Mouse (Mus musculus): ENCODE measurements around the gene Nup62. TPM values are rescaled to one million over a fixed set of nuclear protein-coding genes. Genes with fewer than 3 reads are reported as not detected.

Gene Nup62
- polyA plus RNA-seq, 1 experiment from 2014 or later, result 48.7 TPM

GRCm38 (mm10) chr7:44861429-44861816, 45.5 kb downstream of the Nup62 start:
- TF ChIP-seq CTCF (IDR thresholded peaks at IDR 0.05), result no peak
- POLR2A ChIA-PET, result interaction anchor here (1.0 kb wide), 1 partner anchor 35 kb away, joined by 3 read pairs; no protein-coding TSS in a partner anchor
- DNase-seq (ENCODE audit: low read depth, low spot score) (no peak), ATAC-seq (no peak)
- CTCF ChIA-PET, result interaction anchor here (0.7 to 1.8 kb wide), 6 partner anchors 8 to 121 kb away, joined by 3 to 7 read pairs (median 4); partner anchors contain the start of gene Ptov1
- in situ Hi-C loops (cut with MboI; ENCODE audit: low pct_unique_long_range_greater_than_20kb), result loop anchor here (25.0 kb wide), 1 partner anchor 851 kb away; the partner anchor contains the start of genes Dbp, Fam83e, Rpl18 and Sphk2
- H3K27me3 ChIP-seq, result no peaks in the 10 kb centered on the region

GRCm38 (mm10) chr7:44862434-44862833, 46.5 kb downstream of the Nup62 start:
- in situ Hi-C loops (cut with MboI; ENCODE audit: low pct_unique_long_range_greater_than_20kb), result loop anchor here (25.0 kb wide), 1 partner anchor 850 kb away; the partner anchor contains the start of genes Dbp, Fam83e, Rpl18 and Sphk2
- POLR2A ChIA-PET, result no interaction called here
- no peak for DNase-seq (ENCODE audit: low read depth, low spot score)
- ATAC-seq, result no peak
- no peaks in the 10 kb centered on the region for H3K27me3 ChIP-seq
- no peak for TF ChIP-seq CTCF (IDR thresholded peaks at IDR 0.05)
- CTCF ChIA-PET, result no interaction called here

- H3K27me3 ChIP-seq, result no peaks in the 10 kb centered on the region
- in situ Hi-C loops (cut with MboI; ENCODE audit: low pct_unique_long_range_greater_than_20kb), result loop anchor here (25.0 kb wide), 1 partner anchor 849 kb away; the partner anchor contains the start of genes Dbp, Fam83e, Rpl18 and Sphk2
- DNase-seq (ENCODE audit: low read depth, low spot score) (no peak), ATAC-seq (no peak)
- no peak for TF ChIP-seq CTCF (IDR thresholded peaks at IDR 0.05)
- POLR2A ChIA-PET, result no interaction called here
- CTCF ChIA-PET, result no interaction called here
These were observed 47.3 kb downstream of the Nup62 start for GRCm38 (mm10) chr7:44863210-44863609.

DNA sequence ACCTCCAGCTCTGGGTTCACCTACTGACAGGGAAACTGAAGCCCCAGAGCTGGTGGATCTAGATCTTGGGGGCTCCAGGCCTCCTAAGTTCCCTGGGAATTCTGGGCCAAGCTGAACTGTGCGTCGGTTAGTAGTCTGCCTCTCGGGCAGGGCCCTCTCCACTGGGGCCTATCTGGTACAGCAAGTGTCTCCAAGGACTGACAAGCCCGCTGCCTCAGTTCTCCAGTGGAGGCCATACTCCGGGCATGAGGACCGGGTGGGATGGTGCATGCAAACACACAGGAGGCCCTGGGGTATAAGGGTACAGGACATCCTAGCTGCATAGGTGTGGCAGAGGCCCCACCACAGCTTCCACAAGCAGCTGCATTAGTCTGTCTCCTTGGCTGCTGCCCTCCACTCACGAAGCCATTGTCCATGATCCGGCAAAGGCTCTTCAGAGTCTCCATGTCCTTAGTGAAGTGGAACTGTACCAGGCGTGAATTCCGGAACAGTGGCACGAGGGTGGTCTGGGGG, 48.1 kb downstream of the Nup62 start:
- no peaks in the 10 kb centered on the region for H3K27me3 ChIP-seq
- ChIA-PET CTCF (interaction anchor here (1.4 kb wide), 1 partner anchor 9 kb away, joined by 4 read pairs; no protein-coding TSS in a partner anchor), POLR2A (no interaction called here)
- in situ Hi-C loops (cut with MboI; ENCODE audit: low pct_unique_long_range_greater_than_20kb), result loop anchor here (25.0 kb wide), 1 partner anchor 848 kb away; the partner anchor contains the start of genes Dbp, Fam83e, Rpl18 and Sphk2
- ATAC-seq (no peak), DNase-seq (ENCODE audit: low read depth, low spot score) (no peak)
- no peak for TF ChIP-seq CTCF (IDR thresholded peaks at IDR 0.05)

DNA sequence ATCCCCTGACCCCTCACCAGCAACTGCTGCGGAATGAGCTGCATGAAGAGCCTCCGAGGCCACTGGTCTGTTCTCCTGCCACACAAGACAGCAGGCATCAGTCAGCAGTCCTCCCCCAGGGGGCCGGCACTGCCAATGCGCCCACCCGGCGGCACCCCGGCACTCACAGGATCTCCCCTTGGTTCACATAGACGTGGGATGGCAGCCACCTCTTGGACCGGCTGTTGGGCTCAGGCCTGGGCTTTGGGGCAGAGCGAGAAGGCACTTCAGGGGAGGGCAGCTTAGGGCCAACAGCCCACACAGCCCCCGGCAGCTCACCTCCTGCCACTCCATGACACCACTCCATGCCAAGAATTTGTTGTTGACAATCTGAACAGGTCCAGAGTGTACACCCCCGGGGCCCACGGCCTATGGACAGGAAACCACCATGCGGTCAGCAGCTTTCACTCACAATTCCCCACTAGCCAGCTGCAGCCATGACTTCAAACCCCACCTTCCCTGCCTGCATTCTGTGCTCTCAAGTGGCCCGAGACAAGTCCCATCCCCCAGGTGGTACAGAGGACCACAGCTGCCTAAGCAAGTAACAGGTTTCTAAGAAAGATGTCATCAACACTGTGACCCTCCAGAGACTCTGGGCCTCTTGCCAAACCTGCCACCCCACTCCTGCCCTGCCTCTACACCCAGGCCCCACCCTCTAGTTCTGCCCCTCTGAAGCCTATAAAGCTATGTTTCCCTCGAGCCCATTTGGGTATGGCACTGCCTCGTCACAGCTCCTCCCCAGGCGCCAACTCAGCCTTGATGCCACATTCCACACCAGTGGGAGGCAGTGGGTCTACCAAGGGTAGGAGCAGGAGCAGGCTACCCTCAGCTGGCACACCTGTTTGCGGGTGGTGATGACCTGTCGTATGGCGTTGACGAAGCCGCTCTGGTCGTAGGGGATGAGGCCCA, 49.0 kb downstream of the Nup62 start:
- ATAC-seq (no peak), DNase-seq (ENCODE audit: low read depth, low spot score) (no peak)
- no peak for TF ChIP-seq CTCF (IDR thresholded peaks at IDR 0.05)
- H3K27me3 ChIP-seq, result no peaks in the 10 kb centered on the region
- POLR2A ChIA-PET, result interaction anchor here (0.6 to 1.0 kb wide), 2 partner anchors 9 to 27 kb away, joined by 3 read pairs; no protein-coding TSS in a partner anchor
- in situ Hi-C loops (cut with MboI; ENCODE audit: low pct_unique_long_range_greater_than_20kb), result loop anchor here (25.0 kb wide), 1 partner anchor 847 kb away; the partner anchor contains the start of genes Dbp, Fam83e, Rpl18 and Sphk2
- CTCF ChIA-PET, result interaction anchor here (1.4 kb wide), 1 partner anchor 10 kb away, joined by 4 read pairs; no protein-coding TSS in a partner anchor

GRCm38 (mm10) chr7:44866276-44867009, 50.6 kb downstream of the Nup62 start:
- DNase-seq (ENCODE audit: low read depth, low spot score), result no peak
- in situ Hi-C loops (cut with MboI; ENCODE audit: low pct_unique_long_range_greater_than_20kb), result loop anchor here (25.0 kb wide), 1 partner anchor 846 kb away; the partner anchor contains the start of genes Dbp, Fam83e, Rpl18 and Sphk2
- CTCF ChIA-PET, result interaction anchor here (1.3 kb wide), 1 partner anchor 11 kb away, joined by 5 read pairs; no protein-coding TSS in a partner anchor
- no peak for TF ChIP-seq CTCF (IDR thresholded peaks at IDR 0.05)
- H3K27me3 ChIP-seq, result no peaks in the 10 kb centered on the region
- POLR2A ChIA-PET, result interaction anchor here (0.6 to 1.1 kb wide), 2 partner anchors 12 to 59 kb away, joined by 4 to 5 read pairs; no protein-coding TSS in a partner anchor
- ATAC-seq, result no peak

DNA sequence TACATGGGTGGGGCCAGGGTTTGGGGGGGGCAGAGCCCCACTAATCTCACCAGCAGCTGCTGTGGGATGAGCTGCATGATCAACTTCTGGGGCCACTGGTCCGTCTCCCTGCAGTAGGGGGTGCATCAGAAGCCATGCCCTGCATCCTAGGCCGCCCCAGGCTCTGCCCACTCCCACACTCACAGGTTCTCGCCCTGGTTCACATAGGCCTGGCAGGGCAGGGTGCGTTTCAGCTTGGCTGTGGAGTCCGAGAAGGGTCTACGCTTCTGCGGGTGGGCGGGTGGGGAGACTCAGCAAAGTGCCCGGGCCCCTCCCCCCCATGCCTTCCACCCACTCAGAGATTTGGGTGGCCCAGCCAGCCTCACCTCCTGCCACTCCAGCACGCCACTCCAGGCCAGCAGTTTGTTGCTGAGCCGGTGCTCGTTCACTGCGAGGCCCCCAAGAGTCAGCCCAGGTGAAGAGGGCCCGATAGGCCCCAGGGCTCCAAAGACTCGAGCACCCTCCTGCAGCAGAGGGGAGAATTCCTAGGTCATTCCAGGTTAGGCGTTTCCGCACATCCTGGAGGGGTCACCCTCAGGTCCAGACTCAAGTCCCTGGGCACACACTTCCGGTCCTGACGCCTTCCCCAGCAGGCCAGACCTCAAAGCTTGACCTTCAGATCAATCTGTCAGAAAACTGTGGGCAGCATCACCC, 51.3 kb downstream of the Nup62 start:
- ATAC-seq (no peak), DNase-seq (ENCODE audit: low read depth, low spot score) (no peak)
- CTCF ChIA-PET, result no interaction called here
- POLR2A ChIA-PET, result interaction anchor here (0.6 kb wide), 1 partner anchor 59 kb away, joined by 5 read pairs; no protein-coding TSS in a partner anchor
- no peak for TF ChIP-seq CTCF (IDR thresholded peaks at IDR 0.05)
- no peaks in the 10 kb centered on the region for H3K27me3 ChIP-seq
- in situ Hi-C loops (cut with MboI; ENCODE audit: low pct_unique_long_range_greater_than_20kb), result loop anchor here (25.0 kb wide), 1 partner anchor 845 kb away; the partner anchor contains the start of genes Dbp, Fam83e, Rpl18 and Sphk2

DNA sequence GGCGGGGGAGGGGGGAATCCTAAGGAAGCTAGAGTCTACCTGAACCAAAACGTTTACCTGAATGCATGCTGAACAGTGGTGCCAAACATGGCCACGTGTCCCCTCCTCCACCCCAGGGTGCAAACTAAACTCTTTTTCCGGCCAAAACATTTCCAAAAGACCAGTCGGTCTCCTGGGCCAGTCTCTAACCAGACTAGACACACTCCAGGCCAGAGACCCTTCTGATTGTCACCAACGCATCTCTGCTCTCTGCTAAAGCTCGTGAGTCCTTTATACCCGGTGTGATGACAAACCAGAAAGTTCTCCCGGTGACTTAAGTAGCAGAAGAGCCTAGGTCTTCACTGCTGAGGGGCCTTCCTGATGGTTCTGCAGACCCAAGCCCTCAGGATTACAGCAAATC, 51.9 kb downstream of the Nup62 start:
- no peak for TF ChIP-seq CTCF (IDR thresholded peaks at IDR 0.05)
- in situ Hi-C loops (cut with MboI; ENCODE audit: low pct_unique_long_range_greater_than_20kb), result loop anchor here (25.0 kb wide), 1 partner anchor 844 kb away; the partner anchor contains the start of genes Dbp, Fam83e, Rpl18 and Sphk2
- POLR2A ChIA-PET, result interaction anchor here (1.5 to 2.4 kb wide), 2 partner anchors 10 to 62 kb away, joined by 5 to 9 read pairs; partner anchors contain the start of genes Ap2a1 and Pnkp
- CTCF ChIA-PET, result no interaction called here
- no peaks in the 10 kb centered on the region for H3K27me3 ChIP-seq
- ATAC-seq (no peak), DNase-seq (ENCODE audit: low read depth, low spot score) (no peak)

GRCm38 (mm10) chr7:44868465-44868864, 52.6 kb downstream of the Nup62 start:
- in situ Hi-C loops (cut with MboI; ENCODE audit: low pct_unique_long_range_greater_than_20kb), result loop anchor here (25.0 kb wide), 1 partner anchor 844 kb away; the partner anchor contains the start of genes Dbp, Fam83e, Rpl18 and Sphk2
- H3K27me3 ChIP-seq, result no peaks in the 10 kb centered on the region
- DNase-seq (ENCODE audit: low read depth, low spot score), result no peak
- no peak for ATAC-seq
- no peak for TF ChIP-seq CTCF (IDR thresholded peaks at IDR 0.05)
- CTCF ChIA-PET, result interaction anchor here (1.5 kb wide), 1 partner anchor 23 kb away, joined by 4 read pairs; the partner anchor contains the start of gene Med25
- POLR2A ChIA-PET, result interaction anchor here (1.5 to 2.4 kb wide), 2 partner anchors 11 to 62 kb away, joined by 5 to 9 read pairs; partner anchors contain the start of genes Ap2a1 and Pnkp

Measured in Patski (cell line).